ENCODE assay signal across 17 mouse cellular contexts in the genomic region with DNA sequence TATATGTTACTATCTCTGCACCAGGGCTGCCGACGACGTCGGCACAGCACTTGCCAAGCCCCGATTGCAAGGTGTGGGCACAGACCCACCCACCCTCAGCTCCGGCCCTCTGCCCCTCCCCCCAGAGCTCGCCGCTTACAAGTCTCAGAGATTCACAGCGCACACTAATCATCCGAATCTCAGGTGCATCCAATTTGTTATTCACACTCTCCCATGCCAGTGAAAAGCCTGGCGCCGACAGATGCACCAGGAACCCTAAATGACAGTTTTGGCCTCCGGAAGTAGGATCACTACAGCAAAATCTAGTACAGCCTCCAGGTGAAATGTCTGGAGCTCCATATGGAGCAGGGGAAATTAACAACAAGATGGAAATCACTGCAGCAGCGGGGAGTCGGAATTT.
DNase-seq lines count a peak whose midpoint lies in the region; ATAC-seq lines count a peak whose summit lies in the region.
"Had no signal": no experiment of that assay in that cellular context is flagged by ENCODE, and none has a peak within 500 bp of the region (broad histone marks: within the 10 kb centered on the region; RNA-seq: fewer than 3 reads in every experiment).

No protein-coding gene starts in this region.

- H3K27me3 ChIP-seq in forebrain, embryonic 13.5 days, result no peaks in the 10 kb centered on the region
- no peaks in the 10 kb centered on the region; the same call in 1 of the 2 replicates for H3K27me3 ChIP-seq in forebrain, embryonic 12.5 days
- no peaks in the 10 kb centered on the region for H3K27me3 ChIP-seq in neural tube, embryonic 14.5 days (ENCODE audit: control insufficient read depth, insufficient read depth, low read length)
- H3K27me3 ChIP-seq: midbrain, embryonic 12.5 days; Patski had no signal

- peaks cover 27% of the 10 kb centered on the region for H3K4me1 ChIP-seq in forebrain, embryonic 13.5 days
- peaks cover 15% of the 10 kb centered on the region for H3K4me1 ChIP-seq in forebrain, embryonic 12.5 days
- 0 out of 2 replicates have a peak, but pooled peaks cover 10% of the 10 kb centered on the region for H3K4me1 ChIP-seq in neural tube, embryonic 14.5 days (ENCODE audit: control insufficient read depth, insufficient read depth, low read length)

- DNase-seq in left cerebral cortex, postnatal 4 days, result peak; percentile 52
- no peak for DNase-seq in left cerebral cortex, adult 11 months (ENCODE audit: low spot score)
- DNase-seq in cerebellum, postnatal 36 days, result peak; percentile 11 to 13
- no peak for DNase-seq in spleen, postnatal 14 days (ENCODE audit: low spot score in 2 of 2)
- DNase-seq in left cerebral cortex, postnatal 36 days (ENCODE audit: low spot score in 2 of 2), result no peak
- DNase-seq: heart, adult 18-20 months; heart, postnatal 10 days; kidney, adult 18-20 months; layer of hippocampus, postnatal 36 days; lung, adult 18-20 months; lung, postnatal 4 days; retina, postnatal 1 day had no signal

- no peaks in the 10 kb centered on the region for H3K9me3 ChIP-seq in forebrain, embryonic 13.5 days (replicated peaks)
- no peaks in the 10 kb centered on the region for H3K9me3 ChIP-seq in forebrain, embryonic 12.5 days
- no peaks in the 10 kb centered on the region for H3K9me3 ChIP-seq in neural tube, embryonic 14.5 days (ENCODE audit: control insufficient read depth, low read length)
- H3K9me3 ChIP-seq: midbrain, embryonic 12.5 days had no signal

- no peak overlapping the region for H3K4me2 ChIP-seq in forebrain, embryonic 13.5 days
- no peak overlapping the region for H3K4me2 ChIP-seq in forebrain, embryonic 12.5 days
- peak overlapping the region; percentile 17; the same call in 1 of the 2 replicates for H3K4me2 ChIP-seq in neural tube, embryonic 14.5 days (ENCODE audit: low read depth, low read length)
- H3K4me2 ChIP-seq: midbrain, embryonic 12.5 days had no signal

- no peak overlapping the region for H3K9ac ChIP-seq in forebrain, embryonic 13.5 days
- H3K9ac ChIP-seq in forebrain, embryonic 12.5 days, result no peak overlapping the region
- H3K9ac ChIP-seq in neural tube, embryonic 14.5 days (replicated peaks; ENCODE audit: low read depth, low read length), result no peak overlapping the region
- H3K9ac ChIP-seq: midbrain, embryonic 12.5 days had no signal

- H3K36me3 ChIP-seq in forebrain, embryonic 13.5 days (ENCODE audit: poor library complexity, severe bottlenecking), result no peaks in the 10 kb centered on the region
- no peaks in the 10 kb centered on the region for H3K36me3 ChIP-seq in forebrain, embryonic 12.5 days (replicated peaks)
- no peaks in the 10 kb centered on the region for H3K36me3 ChIP-seq in neural tube, embryonic 14.5 days (ENCODE audit: control insufficient read depth, insufficient read depth, low read length)
- H3K36me3 ChIP-seq: midbrain, embryonic 12.5 days had no signal

- peak; percentile 48; the same call in 1 of the 2 replicates for ATAC-seq in forebrain, embryonic 13.5 days
- ATAC-seq in forebrain, embryonic 12.5 days (ENCODE audit: low FRiP score), result no peak
- ATAC-seq in neural tube, embryonic 14.5 days (ENCODE audit: low read depth), result no peak; the same call in 1 of the 2 replicates
- ATAC-seq: Patski had no signal

- intact Hi-C loops in left cerebral cortex, postnatal 4 days (cut with DNase I), result no loop called here
- intact Hi-C loops in left cerebral cortex, postnatal 36 days (cut with DNase I), result no loop called here

- H3K27ac ChIP-seq in forebrain, embryonic 13.5 days, result no peak overlapping the region
- H3K27ac ChIP-seq in forebrain, embryonic 12.5 days, result no peak overlapping the region
- H3K27ac ChIP-seq in neural tube, embryonic 14.5 days (ENCODE audit: low read depth, low read length), result no peak overlapping the region
- H3K27ac ChIP-seq: midbrain, embryonic 12.5 days had no signal

- 55% methylated on average over 15 of the region's 15 CpGs for WGBS in forebrain, embryonic 13.5 days
- WGBS in forebrain, embryonic 12.5 days, result 75% methylated on average over 15 of the region's 15 CpGs
- 21% methylated on average over 15 of the region's 15 CpGs for WGBS in neural tube, embryonic 14.5 days

- no peak overlapping the region for H3K4me3 ChIP-seq in forebrain, embryonic 13.5 days
- no peak overlapping the region for H3K4me3 ChIP-seq in forebrain, embryonic 12.5 days (replicated peaks)
- no peak overlapping the region for H3K4me3 ChIP-seq in neural tube, embryonic 14.5 days (ENCODE audit: low read depth, low read length)
- H3K4me3 ChIP-seq: midbrain, embryonic 12.5 days had no signal

Comparison
In these comparisons a context has a peak if more than half of its experiments do, and no peak if none do; other contexts are left out.
1. DNase-seq: peak in left cerebral cortex, postnatal 4 days (single experiment) and cerebellum, postnatal 36 days (2 of 2); none in left cerebral cortex, adult 11 months (single experiment), spleen, postnatal 14 days (0 of 2) and left cerebral cortex, postnatal 36 days (0 of 2).